Mouse (Mus musculus) naive thymus-derived CD4-positive, alpha-beta T cell, adult 5 months (primary cell): ENCODE measurements around the gene Jmjd6. TPM values are rescaled to one million over a fixed set of nuclear protein-coding genes. Genes with fewer than 3 reads are reported as not detected.

Experiments
- polyA plus RNA-seq: library from polyadenylated mRNA; unstranded; fragments of 100-300 nt; shearing (Covaris generic); gene quantifications from one replicate; pipeline ENCODE4 v1.2.1, GENCODE M21; 2017

The Jmjd6 gene
- 111 TPM for polyA plus RNA-seq

DNA sequence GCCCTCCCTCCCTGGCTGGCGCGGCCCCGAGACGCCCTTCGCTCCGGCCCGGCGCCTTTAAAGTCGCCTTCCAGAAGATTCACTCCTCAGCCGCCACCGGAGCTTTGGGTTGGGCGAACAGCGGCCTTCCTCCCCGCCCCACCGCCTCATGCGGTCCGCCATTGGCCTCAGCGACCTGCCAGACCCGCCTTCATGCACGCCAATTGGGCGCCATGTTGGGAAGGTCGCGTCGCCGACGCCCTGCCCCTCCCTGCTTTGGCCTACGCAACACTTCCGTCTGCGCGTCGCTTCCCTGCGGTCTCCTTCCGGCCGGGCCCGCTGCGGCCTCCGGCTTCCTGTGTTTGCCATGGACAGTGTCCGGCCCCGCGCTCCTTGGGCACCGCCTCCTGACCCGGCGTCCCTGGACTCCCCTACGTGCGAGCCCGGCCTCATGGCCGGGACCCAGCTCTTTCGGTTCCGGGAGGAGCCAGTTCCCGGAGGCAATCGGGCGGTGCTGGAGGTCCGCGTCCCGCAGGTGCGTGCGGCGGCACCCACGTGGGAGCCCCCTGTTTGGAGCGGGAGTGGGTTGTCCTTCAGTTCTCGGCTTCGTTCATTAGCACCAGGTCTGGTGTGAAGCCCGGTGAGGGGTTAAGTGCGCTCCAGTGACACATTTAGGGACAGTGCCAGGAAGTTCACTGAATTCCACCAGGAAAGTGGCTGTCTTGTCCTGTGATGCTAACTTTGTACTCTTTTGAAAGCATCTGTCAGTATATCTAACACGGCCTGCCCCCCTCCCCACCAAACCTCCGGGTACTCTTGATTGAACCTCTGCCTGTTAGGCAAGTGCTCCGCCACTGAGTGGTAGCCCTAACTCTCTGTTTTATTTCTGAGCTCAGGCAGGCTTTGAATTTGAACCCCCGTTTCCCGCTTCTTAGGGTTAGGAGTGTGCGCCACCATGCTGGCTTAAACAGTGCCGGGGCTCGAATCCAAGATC, at the start of gene Jmjd6, which contains the start of gene Mettl23:
TSS of gene Jmjd6 (minus strand) at position 189 of the 973 bp plus-strand sequence.
TSS of gene Mettl23 (plus strand) at position 18 of the 973 bp plus-strand sequence.

DNA sequence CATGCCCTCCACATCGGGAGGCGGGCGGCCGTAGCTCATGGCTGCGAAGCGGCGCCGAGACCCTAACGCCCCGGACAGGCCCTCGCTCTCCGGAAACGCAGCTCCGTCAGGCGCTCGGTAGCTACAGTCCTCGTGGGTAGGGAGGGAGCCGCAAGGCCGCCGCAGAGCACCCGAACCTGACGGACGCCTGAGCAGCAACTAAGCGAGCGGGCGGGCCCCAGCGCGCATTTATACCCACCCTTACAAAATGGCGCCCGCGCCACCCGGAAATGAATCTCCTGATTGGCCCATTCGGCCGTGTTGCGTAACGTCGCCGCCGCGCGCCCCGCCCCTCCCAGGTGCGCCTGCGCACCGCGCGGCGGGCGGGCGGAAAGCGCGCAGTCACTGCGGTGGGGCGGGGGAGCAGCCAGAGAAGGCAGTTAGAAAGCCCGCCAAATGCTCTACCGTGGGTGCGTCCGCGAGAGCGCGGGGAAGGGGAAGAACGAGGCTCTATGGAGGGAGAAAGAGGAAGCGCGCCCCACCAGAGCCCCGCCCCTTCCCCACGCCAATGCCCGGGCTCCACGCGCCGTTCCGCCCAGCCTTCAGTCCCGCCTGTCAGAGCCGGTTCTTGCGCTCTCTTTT, 9.8 kb upstream of the Jmjd6 start, which contains the start of gene Srsf2:
TSS of gene Srsf2 (minus strand) at position 204 of the 621 bp plus-strand sequence.

DNA sequence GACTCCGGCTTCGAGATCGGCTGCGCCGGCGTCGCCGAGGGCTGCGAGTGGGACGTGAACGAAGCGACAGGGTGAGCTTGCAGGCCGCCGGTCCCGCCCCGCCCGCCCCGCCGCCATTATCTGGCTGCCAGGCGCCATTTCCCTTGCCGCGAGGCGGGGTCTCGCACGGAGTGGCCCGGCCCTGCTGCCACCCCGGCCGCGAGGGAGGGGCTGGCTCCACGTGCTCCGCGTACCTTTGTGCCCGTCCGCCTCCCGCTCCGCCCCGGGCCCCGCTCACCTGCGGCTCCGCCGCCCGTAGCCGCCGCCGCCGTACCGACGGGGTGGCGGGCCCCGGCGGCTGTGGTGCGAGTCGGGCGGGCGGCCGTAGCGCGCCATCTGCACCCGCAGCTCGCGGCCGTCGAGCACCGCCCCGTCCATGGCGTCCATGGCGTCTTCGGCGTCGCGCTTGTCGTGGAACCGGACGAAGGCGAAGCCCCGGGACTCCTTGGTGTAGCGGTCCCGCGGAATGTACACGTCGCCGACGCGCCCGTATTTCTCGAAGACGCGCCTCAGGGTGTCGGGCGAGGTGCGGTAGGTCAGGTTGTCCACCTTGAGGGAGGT, 9.1 kb upstream of the Jmjd6 start, which contains the start of gene Mfsd11:
TSS of gene Mfsd11 (plus strand) at position 150 of the 600 bp plus-strand sequence.

DNA sequence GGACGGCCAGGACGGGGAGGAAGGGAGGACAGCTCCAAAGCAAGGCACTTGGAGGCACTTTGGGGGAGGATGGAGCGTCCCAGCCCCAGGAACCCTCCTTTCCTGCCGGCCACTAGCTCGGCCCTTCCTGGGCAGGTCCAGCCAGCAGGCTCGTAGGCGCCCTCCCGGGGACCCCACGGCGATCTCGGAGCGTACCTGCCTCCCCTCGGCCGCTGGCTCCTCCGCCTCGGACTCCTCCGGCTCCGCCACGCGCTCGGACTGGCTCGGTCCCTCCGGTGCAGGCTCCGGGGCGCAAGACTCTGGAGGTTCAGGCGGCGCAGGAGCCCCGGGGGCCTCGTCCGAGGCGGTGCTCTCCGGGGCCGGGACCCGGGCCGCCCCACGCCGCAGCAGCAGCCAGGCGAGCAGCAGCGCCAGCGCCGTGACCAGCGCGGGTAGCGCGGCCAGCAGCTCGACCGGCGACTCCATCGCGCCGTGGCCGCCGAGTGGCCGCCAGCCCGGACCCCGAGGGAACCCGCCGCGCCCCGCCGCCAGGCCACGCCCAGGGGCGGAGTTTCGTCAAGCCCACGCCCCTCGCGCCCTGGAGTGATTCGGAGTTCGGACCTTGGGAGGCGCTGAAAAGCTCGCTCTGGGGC, 15.6 kb downstream of the Jmjd6 start, which contains the start of gene Mxra7:
TSS of gene Mxra7 (minus strand) at position 513 of the 632 bp plus-strand sequence.

Other genes starting within 250 kb of the Jmjd6 start
- gene Rhbdf2, start 216.4 kb downstream of the Jmjd6 start, polyA plus RNA-seq: 15.5 TPM
- gene Prcd, start 189.9 kb downstream of the Jmjd6 start, polyA plus RNA-seq: not detected
- not detected for gene Cygb, start 189.1 kb downstream of the Jmjd6 start, polyA plus RNA-seq
- not detected for gene St6galnac1, start 67.9 kb downstream of the Jmjd6 start, polyA plus RNA-seq
- gene Mxra7, start 15.4 kb downstream of the Jmjd6 start, polyA plus RNA-seq: not detected
- gene Mettl23, start 171 bp downstream of the Jmjd6 start, polyA plus RNA-seq: 154 TPM
- gene Mfsd11, start 9.0 kb upstream of the Jmjd6 start, polyA plus RNA-seq: 15.4 TPM
- 412 TPM for gene Srsf2, start 9.6 kb upstream of the Jmjd6 start, polyA plus RNA-seq
- gene Mgat5b, start 75.4 kb upstream of the Jmjd6 start, polyA plus RNA-seq: not detected